Mouse (Mus musculus) midbrain, embryonic 14.5 days (tissue): ENCODE results near the gene Tedc2. TPM values are rescaled to one million over a fixed set of nuclear protein-coding genes. Genes with fewer than 3 reads are reported as not detected.
A peak's percentile ranks its signal among the peaks of the same experiment; 100 is the strongest.

Source experiments
- ATAC-seq: fragments of 200-750 bp; cut with Nextera tagmentation; 2 replicates; pipeline ENCODE4 v1.8.0; 2017; ENCODE audit warnings: moderate number of reproducible peaks, moderate library complexity; ENCODE audit not compliant: low FRiP score, low TSS enrichment
- DNase-seq: peaks from one replicate; pipeline ENCODE4 v3.0.0-alpha.2; 2015
- H3K27ac ChIP-seq: fragments of 300-500 bp; sonication (generic); replicated peaks from 2 replicates; pipeline ENCODE4 v1.5.1; 2014; ENCODE audit warnings: mild to moderate bottlenecking, low read depth, low read length, moderate library complexity
- H3K27me3 ChIP-seq: fragments of 300-500 bp; sonication (generic); 2 replicates; pipeline ENCODE4 v1.6.1; 2014; ENCODE audit warnings: low read length, control low read depth, mixed read lengths; ENCODE audit not compliant: control insufficient read depth, insufficient read depth
- H3K36me3 ChIP-seq: fragments of 300-500 bp; sonication (generic); 2 replicates; pipeline ENCODE4 v1.6.1; 2014; ENCODE audit warnings: low read length, control low read depth; ENCODE audit not compliant: control insufficient read depth, insufficient read depth
- H3K4me1 ChIP-seq: fragments of 300-500 bp; sonication (generic); 2 replicates; pipeline ENCODE4 v1.6.1; 2014; ENCODE audit warnings: mild to moderate bottlenecking, antibody characterized with exemption, low read length, control low read depth; ENCODE audit not compliant: control insufficient read depth, insufficient read depth
- H3K4me2 ChIP-seq: fragments of 300-500 bp; sonication (generic); 2 replicates; pipeline ENCODE4 v1.6.1; 2014; ENCODE audit warnings: mild to moderate bottlenecking, low read length, moderate library complexity
- H3K4me3 ChIP-seq: fragments of 300-500 bp; sonication (generic); replicated peaks from 2 replicates; pipeline ENCODE4 v1.5.1; 2014; ENCODE audit warnings: low read depth, low read length
- H3K9ac ChIP-seq: fragments of 300-500 bp; sonication (generic); replicated peaks from 2 replicates; pipeline ENCODE4 v1.6.1; 2014; ENCODE audit warnings: mild to moderate bottlenecking, low read length, moderate library complexity
- H3K9me3 ChIP-seq: fragments of 300-500 bp; sonication (generic); 2 replicates; pipeline ENCODE4 v1.6.1; 2016; ENCODE audit warnings: low read length, control low read depth, mixed read lengths; ENCODE audit not compliant: control insufficient read depth
- WGBS: fragments of 180-500 bp; shearing (Covaris S2); extraction: QIAGEN DNeasy Blood & Tissue Kit; methylation state at CpG from one replicate; pipeline ENCODE4 v1.1.7; 2014; 5-methylcytosine and 5-hydroxymethylcytosine counted together
- microRNA-seq: library from miRNA; unstranded; fragments of <30 nt; microRNA quantifications from one replicate; pipeline ENCODE4, GENCODE M21; 2016
- polyA plus RNA-seq: library from polyadenylated mRNA; unstranded; fragments of >200 nt; fragmentation: Nextera tagmentation; extraction: Ambion mirVana; gene quantifications from 2 replicates; pipeline ENCODE4 v1.2.1, GENCODE M21; 2014

The Tedc2 gene
- polyA plus RNA-seq, 1 experiment from 2014 or later = 9.0 TPM

DNA sequence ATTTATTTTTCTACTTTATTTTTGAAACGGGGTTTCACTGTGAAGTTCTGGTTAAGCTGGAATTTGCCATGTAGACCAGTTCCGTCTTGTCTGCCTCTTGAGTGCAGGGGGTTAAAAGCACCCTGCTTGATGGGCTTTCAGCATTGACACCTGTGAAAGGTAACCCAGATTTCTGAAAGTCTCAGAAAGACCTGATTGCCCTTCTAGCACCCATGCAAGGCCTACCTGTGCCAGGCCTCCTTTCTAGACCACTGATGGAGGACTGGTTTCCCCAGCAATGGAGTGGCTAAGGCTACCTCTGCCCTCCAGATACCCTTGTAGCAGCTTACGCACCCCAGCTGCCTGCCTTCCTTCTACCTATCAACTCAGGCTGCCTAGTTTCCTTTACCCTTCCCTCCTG lies 50.5 kb downstream of the Tedc2 start:
- Histone ChIP-seq H3K27ac (peak overlapping the region; percentile 98; the same call in 1 of the 2 replicates), H3K9me3 (no peaks in the 10 kb centered on the region), H3K9ac (peak overlapping the region; percentile 88), H3K4me2 (peak overlapping the region; percentile 88), H3K27me3 (no peaks in the 10 kb centered on the region), H3K4me1 (peaks cover 18% of the 10 kb centered on the region), H3K36me3 (peaks cover 13% of the 10 kb centered on the region), H3K4me3 (peak overlapping the region; percentile 91)
- no peak for ATAC-seq
- no peak for DNase-seq
- 70% methylated on average over 3 of the region's 3 CpGs for WGBS

DNA sequence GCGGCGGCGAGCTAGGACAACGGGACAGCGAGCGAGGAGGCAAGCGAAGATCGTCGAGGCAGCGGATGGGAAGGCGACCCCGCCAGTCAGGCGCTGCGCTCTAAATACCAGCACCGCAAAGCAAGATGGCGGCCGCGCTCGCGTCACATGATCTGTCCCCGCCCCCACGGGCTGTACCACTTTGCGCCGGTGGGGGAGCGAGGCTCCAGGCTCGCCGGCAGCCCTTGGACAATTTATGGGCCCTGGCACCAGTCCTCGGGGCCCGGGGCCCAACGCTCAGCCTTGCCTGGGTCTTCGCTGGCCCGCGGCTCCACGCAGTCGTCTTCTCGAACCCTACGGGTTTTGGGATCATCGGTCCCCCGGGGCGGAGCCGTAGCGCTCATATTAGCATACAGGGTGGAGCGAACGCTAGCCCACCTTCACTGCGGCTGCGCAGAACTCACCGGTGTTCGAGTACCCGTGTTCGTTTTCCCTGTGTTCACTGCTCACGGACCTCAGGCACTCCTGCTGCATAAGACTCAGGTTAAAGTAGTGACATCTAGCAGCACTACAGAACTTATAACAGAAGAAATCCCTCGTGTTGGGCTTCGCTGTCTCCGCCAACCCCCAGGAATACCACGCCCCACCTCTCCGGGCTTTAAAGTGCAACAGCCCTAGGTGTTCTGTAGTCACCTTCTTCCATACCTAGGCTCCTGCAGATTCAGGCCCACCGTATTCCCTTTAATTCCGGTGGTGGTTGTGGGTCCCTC lies 51.2 kb downstream of the Tedc2 start, which contains the start of gene Atp6v0c:
Atp6v0c (minus strand) TSS at position 386 of the 749 bp plus-strand sequence.
- peak within 1 kb of the TSS; percentile 88 for H3K4me2 ChIP-seq
- H3K27me3 ChIP-seq = no peaks in the 10 kb centered on the region
- no peaks in the 10 kb centered on the region for H3K9me3 ChIP-seq
- H3K27ac ChIP-seq = peak within 1 kb of the TSS; percentile 98
- DNase-seq (peak; percentile 99), ATAC-seq (peak; percentile 91)
- H3K4me1 ChIP-seq = peaks cover 18% of the 10 kb centered on the region
- peak within 1 kb of the TSS; percentile 91 for H3K4me3 ChIP-seq
- H3K9ac ChIP-seq = peak within 1 kb of the TSS; percentile 88
- peaks cover 13% of the 10 kb centered on the region for H3K36me3 ChIP-seq
- under 1% methylated on average over 58 of the region's 58 CpGs for WGBS

DNA sequence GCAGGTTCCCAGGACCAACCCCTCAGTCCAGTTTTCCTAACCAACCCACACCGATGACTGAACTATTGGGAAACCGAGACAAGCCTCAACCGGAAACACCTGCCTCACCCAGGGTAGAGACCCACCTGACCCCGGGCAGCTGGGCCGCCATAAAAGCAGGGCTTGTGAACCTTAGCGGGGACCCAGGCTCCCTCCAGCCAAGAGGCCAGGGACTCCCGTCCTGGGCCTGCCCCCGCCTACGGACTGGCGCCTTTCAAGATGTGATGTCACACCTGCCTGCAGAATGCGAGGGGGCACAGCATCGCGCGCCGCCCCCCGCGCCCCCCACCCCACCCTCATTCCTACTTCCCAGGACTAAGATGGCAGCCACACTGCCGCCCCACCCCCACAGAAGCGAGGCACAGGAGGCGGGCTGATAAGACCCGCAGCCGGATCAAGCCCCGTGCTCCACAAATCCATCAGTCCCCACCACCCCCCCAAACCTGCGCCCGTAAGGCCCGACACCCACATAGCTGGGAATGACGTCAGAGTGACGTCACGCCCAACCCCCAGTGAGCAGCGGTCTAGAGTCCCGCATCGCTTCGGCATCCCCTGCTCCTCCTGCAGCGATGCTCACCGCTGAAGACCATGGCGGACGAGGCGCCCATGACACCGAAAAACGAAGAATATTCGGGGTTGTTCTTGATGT lies 51.9 kb downstream of the Tedc2 start:
- H3K4me3 ChIP-seq = peak overlapping the region; percentile 91
- peak overlapping the region; percentile 98 for H3K27ac ChIP-seq
- peaks cover 13% of the 10 kb centered on the region for H3K36me3 ChIP-seq
- ATAC-seq = peak; percentile 80
- no peaks in the 10 kb centered on the region for H3K9me3 ChIP-seq
- peak; percentile 85 for DNase-seq
- H3K9ac ChIP-seq = peak overlapping the region; percentile 88
- peak overlapping the region; percentile 88 for H3K4me2 ChIP-seq
- no peaks in the 10 kb centered on the region for H3K27me3 ChIP-seq
- WGBS = 1% methylated on average over 40 of the region's 41 CpGs
- peaks cover 18% of the 10 kb centered on the region for H3K4me1 ChIP-seq

DNA sequence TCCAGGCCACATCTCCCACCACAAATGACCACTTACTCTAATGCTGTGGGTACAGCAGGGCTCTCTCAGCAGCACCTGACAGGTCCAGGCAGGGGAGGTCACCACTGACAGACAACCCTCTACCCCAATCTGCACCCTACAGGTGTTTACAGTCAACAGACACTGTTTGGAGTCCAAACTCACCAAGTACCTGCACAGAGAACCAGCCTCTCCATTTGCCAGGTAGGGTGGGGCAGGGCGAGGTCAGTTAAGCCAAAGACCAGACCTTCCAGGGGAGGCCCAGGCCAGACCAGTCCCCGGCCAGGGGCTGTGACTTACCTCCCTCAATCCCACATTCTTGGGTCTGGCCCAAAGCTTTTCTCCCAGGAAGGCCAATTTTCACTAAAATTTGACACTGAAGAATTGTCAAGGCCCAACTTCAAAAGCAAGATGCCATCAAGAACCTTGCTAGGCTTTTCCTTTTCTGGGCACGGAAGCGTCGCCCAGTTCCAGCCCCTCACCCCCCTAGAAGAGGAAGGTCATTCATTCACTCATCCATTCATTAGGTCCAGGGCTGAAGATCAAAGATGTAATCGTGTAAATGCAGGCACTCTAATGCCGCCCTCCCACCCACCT lies 52.7 kb downstream of the Tedc2 start:
- DNase-seq = no peak
- Histone ChIP-seq H3K36me3 (peaks cover 13% of the 10 kb centered on the region), H3K27ac (peak overlapping the region; percentile 98), H3K4me2 (peak overlapping the region; percentile 88), H3K4me1 (peaks cover 18% of the 10 kb centered on the region), H3K9me3 (no peaks in the 10 kb centered on the region), H3K9ac (peak overlapping the region; percentile 88), H3K4me3 (peak overlapping the region; percentile 91), H3K27me3 (no peaks in the 10 kb centered on the region)
- no peak for ATAC-seq
- WGBS = 62% methylated on average over 7 of the region's 7 CpGs

DNA sequence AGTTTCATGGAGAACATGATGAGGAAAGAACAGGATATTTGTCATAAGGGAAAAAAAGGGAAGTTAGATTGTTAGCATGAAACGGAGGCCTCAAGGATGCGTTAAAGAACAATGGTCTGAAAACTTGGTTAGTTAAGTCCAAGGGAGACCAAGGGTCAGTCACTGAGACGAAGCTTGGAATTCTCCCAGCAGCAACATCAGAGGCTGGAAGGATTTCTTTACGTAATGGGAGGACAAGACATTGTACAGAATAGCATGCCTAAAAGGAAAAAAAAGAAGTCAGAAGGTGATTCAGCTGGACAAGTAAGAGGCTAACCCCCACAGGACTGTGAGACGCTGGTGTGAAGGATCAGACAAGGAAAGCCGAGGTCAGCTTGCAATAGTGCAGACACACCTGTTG lies 53.5 kb downstream of the Tedc2 start:
- DNase-seq (no peak), ATAC-seq (no peak)
- H3K36me3 ChIP-seq = peaks cover 13% of the 10 kb centered on the region
- H3K4me1 ChIP-seq = peaks cover 25% of the 10 kb centered on the region
- no peak overlapping the region for H3K9ac ChIP-seq
- no peaks in the 10 kb centered on the region for H3K27me3 ChIP-seq
- peak overlapping the region; percentile 88; the same call in 1 of the 2 replicates for H3K4me2 ChIP-seq
- H3K9me3 ChIP-seq = no peaks in the 10 kb centered on the region
- H3K4me3 ChIP-seq = no peak overlapping the region
- WGBS = 92% methylated on average over 6 of the region's 6 CpGs
- H3K27ac ChIP-seq = no peak overlapping the region

Small RNAs within 50 kb of the gene (microRNA-seq; reads per million reads assigned to microRNA genes)
- 1.2 reads per million for gene Mir5134
- gene Mir6965 = 1.2 reads per million

Other genes starting within 250 kb of the Tedc2 start
- gene Prss30, start 240.3 kb downstream of the Tedc2 start, polyA plus RNA-seq = not detected in 2 replicates
- gene Prss22, start 222.8 kb downstream of the Tedc2 start, polyA plus RNA-seq = not detected in 2 replicates
- 0.17 TPM in 1 of 2 replicates, not detected in the other for gene Prss27, start 182.7 kb downstream of the Tedc2 start, polyA plus RNA-seq
- 73.1 and 75.9 TPM in 2 replicates for gene Kctd5, start 147.4 kb downstream of the Tedc2 start, polyA plus RNA-seq
- gene Pdpk1, start 69.9 kb downstream of the Tedc2 start, polyA plus RNA-seq = 68.3 and 74.3 TPM in 2 replicates
- gene Amdhd2, start 57.1 kb downstream of the Tedc2 start, polyA plus RNA-seq = 25.8 and 27.6 TPM in 2 replicates
- 1,214 and 1,517 TPM in 2 replicates for gene Atp6v0c, start 51.1 kb downstream of the Tedc2 start, polyA plus RNA-seq
- 25.9 and 27.0 TPM in 2 replicates for gene Tbc1d24, start 15.3 kb downstream of the Tedc2 start, polyA plus RNA-seq
- 3.1 and 3.4 TPM in 2 replicates for gene Ntn3, start 11.3 kb downstream of the Tedc2 start, polyA plus RNA-seq
- gene Ccnf, start 30.6 kb upstream of the Tedc2 start, polyA plus RNA-seq = 11.1 and 16.6 TPM in 2 replicates
- 0.18 and 0.47 TPM in 2 replicates for gene Abca17, start 130.2 kb upstream of the Tedc2 start, polyA plus RNA-seq
- gene Abca3, start 131.1 kb upstream of the Tedc2 start, polyA plus RNA-seq = 26.2 and 31.4 TPM in 2 replicates
- 331 and 345 TPM in 2 replicates for gene Rnps1, start 193.7 kb upstream of the Tedc2 start, polyA plus RNA-seq
- 26.9 and 27.7 TPM in 2 replicates for gene Eci1, start 205.8 kb upstream of the Tedc2 start, polyA plus RNA-seq
- 4.2 and 6.1 TPM in 2 replicates for gene Dnase1l2, start 222.3 kb upstream of the Tedc2 start, polyA plus RNA-seq
- gene E4f1, start 249.5 kb upstream of the Tedc2 start, polyA plus RNA-seq = 22.7 and 22.8 TPM in 2 replicates
- gene Pgp, start 249.5 kb upstream of the Tedc2 start, polyA plus RNA-seq = 60.5 and 62.7 TPM in 2 replicates